8 mouse cellular contexts compared by ENCODE assay signal in the genomic region with DNA sequence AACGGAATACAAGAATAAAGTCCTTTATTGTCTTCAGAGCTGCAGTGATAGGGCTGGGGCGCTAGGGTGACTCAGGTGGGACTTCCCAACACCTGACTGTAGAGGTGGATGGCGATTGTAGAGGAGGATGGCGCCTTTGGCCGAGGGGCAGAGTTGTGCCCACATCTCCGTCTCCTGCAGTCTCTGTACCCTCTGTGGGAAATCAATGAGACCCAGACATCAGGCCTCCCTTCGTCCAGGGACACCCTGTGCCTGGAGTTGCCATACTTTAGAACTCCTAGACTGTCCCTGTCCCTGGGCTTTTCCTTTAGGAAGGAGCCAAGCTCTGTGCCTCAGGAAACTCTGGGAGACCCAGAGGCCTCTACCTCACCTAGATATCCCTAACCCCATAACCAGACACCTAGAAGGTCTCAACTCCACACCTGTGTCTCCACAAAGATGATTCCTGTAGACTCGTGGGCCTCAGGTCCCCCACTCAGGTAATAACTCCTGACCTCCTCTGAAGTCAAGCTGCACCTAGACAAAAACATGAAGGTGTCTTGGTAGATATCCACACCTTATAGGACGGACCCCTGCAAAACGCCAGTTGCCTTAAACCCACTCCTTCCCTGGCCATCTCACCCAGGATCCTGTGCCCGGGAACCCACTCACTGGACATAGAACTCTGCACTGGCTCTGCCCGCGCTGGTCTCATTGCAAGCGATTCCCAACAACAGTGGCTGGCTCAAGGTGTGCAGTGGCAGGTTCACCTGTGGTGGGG. TPM values are rescaled to one million over a fixed set of nuclear protein-coding genes. Genes with fewer than 3 reads are reported as not detected.
DNase-seq lines count a peak whose midpoint lies in the region; ATAC-seq and TF ChIP-seq lines count a peak whose summit lies in the region.

No protein-coding gene starts in this region.

- in situ Hi-C loops in CH12.LX (cut with MboI; ENCODE audit: low pct_ligation_motif_present, low pct_unique_long_range_greater_than_20kb, low sequenced_read_pairs) = no loop called here

- H3K36me3 ChIP-seq in CH12.LX (replicated peaks in 1 of 2; ENCODE audit: control insufficient read depth in 1 of 2, insufficient read depth in 1 of 2, low read length in 1 of 2) = peaks cover 6 to 15% of the 10 kb centered on the region in 2 experiments
- H3K36me3 ChIP-seq in forebrain, embryonic 13.5 days (ENCODE audit: poor library complexity, severe bottlenecking) = peaks cover 2% of the 10 kb centered on the region
- peaks cover 9% of the 10 kb centered on the region for H3K36me3 ChIP-seq in liver, embryonic 15.5 days (replicated peaks)

- H3K4me3 ChIP-seq in CH12.LX (replicated peaks in 1 of 3; ENCODE audit: low read depth in 2 of 3, low read length in 2 of 3, poor library complexity in 1 of 3) = peak overlapping the region; percentile 6 to 69 (median 23)
- H3K4me3 ChIP-seq in forebrain, embryonic 13.5 days = peak overlapping the region; percentile 53
- H3K4me3 ChIP-seq in liver, embryonic 15.5 days (replicated peaks) = peak overlapping the region; percentile 69

- ATAC-seq in forebrain, embryonic 13.5 days = peak; percentile 3; the same call in 1 of the 2 replicates
- 0 out of 2 replicates have a peak, but pooled peaks have one; percentile 1 for ATAC-seq in liver, embryonic 15.5 days (ENCODE audit: insufficient read depth)
- no peak for ATAC-seq in granulocyte monocyte progenitor cell, adult 5-6 weeks (replicated peaks; ENCODE audit: poor library complexity, severe bottlenecking)

- no peak for TF ChIP-seq RAD21 in CH12.LX (IDR thresholded peaks at IDR 0.05; ENCODE audit: low read depth, low read length)

- peak overlapping the region; percentile 46 for H3K9ac ChIP-seq in CH12.LX (ENCODE audit: insufficient read depth, low read depth)
- peak overlapping the region; percentile 68 for H3K9ac ChIP-seq in forebrain, embryonic 13.5 days
- peak overlapping the region; percentile 57 for H3K9ac ChIP-seq in liver, embryonic 15.5 days

- H3K27me3 ChIP-seq in CH12.LX (replicated peaks) = no peaks in the 10 kb centered on the region
- no peaks in the 10 kb centered on the region for H3K27me3 ChIP-seq in forebrain, embryonic 13.5 days
- H3K27me3 ChIP-seq in liver, embryonic 15.5 days = no peaks in the 10 kb centered on the region

- no peak for TF ChIP-seq CTCF in CH12.LX (conservative IDR thresholded peaks at IDR 0.05 in 1 of 2, IDR thresholded peaks at IDR 0.05 in 1 of 2; ENCODE audit: low read depth in 2 of 2, low read length in 2 of 2)

- DNase-seq in cerebellum, adult 9-11 months = peak; percentile 52
- no peak for DNase-seq in cerebellum, postnatal 4 days (ENCODE audit: low spot score in 2 of 2)
- DNase-seq in CH12.LX (ENCODE audit: extremely low read depth) = no peak
- DNase-seq in natural killer cell, adult 2 months (ENCODE audit: low spot score in 2 of 2) = no peak
- no peak for DNase-seq in left cerebral cortex, adult 18-20 months (ENCODE audit: low spot score in 2 of 2)

- H3K4me2 ChIP-seq in CH12.LX (ENCODE audit: insufficient read depth, low read depth, poor library complexity, severe bottlenecking) = peak overlapping the region; percentile 80
- H3K4me2 ChIP-seq in forebrain, embryonic 13.5 days = peak overlapping the region; percentile 87
- H3K4me2 ChIP-seq in liver, embryonic 15.5 days = peak overlapping the region; percentile 96

- TF ChIP-seq POLR2A in CH12.LX (IDR thresholded peaks at IDR 0.05; ENCODE audit: low read depth, low read length) = no peak

- 61% methylated on average over 14 of the region's 14 CpGs for WGBS in forebrain, embryonic 13.5 days
- 64% methylated on average over 14 of the region's 14 CpGs for WGBS in liver, embryonic 15.5 days (ENCODE audit: insufficient replicate concordance)

- H3K79me2 ChIP-seq in CH12.LX (replicated peaks; ENCODE audit: control insufficient read depth, extremely low read depth, insufficient read depth, poor library complexity, severe bottlenecking) = no peaks in the 10 kb centered on the region

- TF ChIP-seq EP300 in CH12.LX (IDR thresholded peaks at IDR 0.05; ENCODE audit: low read length) = no peak

- H3K4me1 ChIP-seq in CH12.LX (ENCODE audit: control insufficient read depth in 1 of 2, insufficient read depth in 2 of 2) = peaks cover 4 to 47% of the 10 kb centered on the region in 2 experiments
- H3K4me1 ChIP-seq in forebrain, embryonic 13.5 days = peaks cover 54% of the 10 kb centered on the region
- H3K4me1 ChIP-seq in liver, embryonic 15.5 days (replicated peaks) = peaks cover 56% of the 10 kb centered on the region

- H3K9me3 ChIP-seq in CH12.LX (replicated peaks; ENCODE audit: low read length) = no peaks in the 10 kb centered on the region
- no peaks in the 10 kb centered on the region for H3K9me3 ChIP-seq in forebrain, embryonic 13.5 days (replicated peaks)
- H3K9me3 ChIP-seq in liver, embryonic 15.5 days (replicated peaks) = no peaks in the 10 kb centered on the region

- H3K27ac ChIP-seq in CH12.LX (ENCODE audit: insufficient read depth, low read depth) = peak overlapping the region; percentile 9; the same call in 1 of the 2 replicates
- H3K27ac ChIP-seq in forebrain, embryonic 13.5 days = 0 out of 2 replicates have a peak overlapping the region, but pooled peaks have one; percentile 8
- H3K27ac ChIP-seq in liver, embryonic 15.5 days (replicated peaks) = peak overlapping the region; percentile 64

- dilution Hi-C loops in CH12.LX (cut with MboI; ENCODE audit: extremely low pct_ligation_motif_present, extremely low pct_unique_long_range_greater_than_20kb, low sequenced_read_pairs) = no loop called here

TF ChIP-seq in CH12.LX, 34 proteins besides CTCF, POLR2A, EP300 and RAD21 (continues in another document):
- TF ChIP-seq SMC3 (IDR thresholded peaks at IDR 0.05; ENCODE audit: low read depth, low read length) (no peak), MXI1 (IDR thresholded peaks at IDR 0.05; ENCODE audit: low read depth, low read length) (no peak), ETS1 (conservative IDR thresholded peaks at IDR 0.05; ENCODE audit: low read depth, low read length) (no peak), USF2 (conservative IDR thresholded peaks at IDR 0.05; ENCODE audit: low read depth, low read length) (no peak), GABPA (IDR thresholded peaks at IDR 0.05; ENCODE audit: insufficient replicate concordance, low read depth, low read length) (no peak), NRF1 (IDR thresholded peaks at IDR 0.05; ENCODE audit: low read depth, low read length) (no peak), MYC (IDR thresholded peaks at IDR 0.05; ENCODE audit: low read depth, low read length) (no peak), PAX5 (IDR thresholded peaks at IDR 0.05; ENCODE audit: low read length) (no peak), MAX (IDR thresholded peaks at IDR 0.05; ENCODE audit: low read length) (no peak)

RNA-seq across cellular contexts. Expression of a gene that starts 0.8 kb away (rescaled TPM):
- total RNA-seq in CH12.LX (2012; rRNA removed) (9.7 and 11.2 TPM in 2 replicates), CH12.LX (2014; rRNA removed) (6.2 and 7.5 TPM in 2 replicates)
- polyA plus RNA-seq in CH12.LX (2012; ENCODE audit: insufficient read length, low read depth) = 12.7 and 13.9 TPM in 2 replicates
- polyA plus RNA-seq in forebrain, embryonic 13.5 days (2015; fragmentation: Nextera tagmentation; extraction: Ambion mirVana) = 19.1 and 19.8 TPM in 2 replicates
- 10.2 and 10.9 TPM in 2 replicates for polyA plus RNA-seq in liver, embryonic 15.5 days (2015; fragmentation: Nextera tagmentation; extraction: Ambion mirVana)
- total RNA-seq in granulocyte monocyte progenitor cell, adult 5-6 weeks (2014; fragmentation: Nextera tagmentation) = 6.4 and 16.5 TPM in 2 replicates
- total RNA-seq in granulocyte monocyte progenitor cell, adult 5-6 weeks (2017) = 7.9 and 11.8 TPM in 2 replicates
- 10 to 100 TPM; 27.8 to 31.8 TPM for total RNA-seq in left cerebral cortex, adult 18-20 months (2021)

RNA-seq across cellular contexts. Expression of a gene that starts 2.7 kb away (rescaled TPM):
- total RNA-seq in CH12.LX (2012; rRNA removed) = 24.6 and 26.6 TPM in 2 replicates
- 9.0 and 11.2 TPM in 2 replicates for total RNA-seq in CH12.LX (2014; rRNA removed)
- 10.8 and 11.1 TPM in 2 replicates for polyA plus RNA-seq in CH12.LX (2012; ENCODE audit: insufficient read length, low read depth)
- polyA plus RNA-seq in forebrain, embryonic 13.5 days (2015; fragmentation: Nextera tagmentation; extraction: Ambion mirVana) = 19.1 TPM in 2 replicates
- polyA plus RNA-seq in liver, embryonic 15.5 days (2015; fragmentation: Nextera tagmentation; extraction: Ambion mirVana) = 9.5 and 10.4 TPM in 2 replicates
- 8.5 and 14.4 TPM in 2 replicates for total RNA-seq in granulocyte monocyte progenitor cell, adult 5-6 weeks (2014; fragmentation: Nextera tagmentation)
- total RNA-seq in granulocyte monocyte progenitor cell, adult 5-6 weeks (2017) = 3.4 and 14.5 TPM in 2 replicates
- total RNA-seq in left cerebral cortex, adult 18-20 months (2021) = 10 to 100 TPM; 12.2 to 14.2 TPM

RNA-seq across cellular contexts. Expression of a gene that starts 2.7 kb away (rescaled TPM):
- total RNA-seq in CH12.LX (2012; rRNA removed) (4.1 and 4.7 TPM in 2 replicates), CH12.LX (2014; rRNA removed) (2.8 and 3.4 TPM in 2 replicates)
- 2.1 and 3.1 TPM in 2 replicates for polyA plus RNA-seq in CH12.LX (2012; ENCODE audit: insufficient read length, low read depth)
- polyA plus RNA-seq in forebrain, embryonic 13.5 days (2015; fragmentation: Nextera tagmentation; extraction: Ambion mirVana) = 15.2 and 16.9 TPM in 2 replicates
- 1.6 and 2.3 TPM in 2 replicates for polyA plus RNA-seq in liver, embryonic 15.5 days (2015; fragmentation: Nextera tagmentation; extraction: Ambion mirVana)
- total RNA-seq in granulocyte monocyte progenitor cell, adult 5-6 weeks (2014; fragmentation: Nextera tagmentation) = 3.0 TPM in 1 of 2 replicates, not detected in the other
- 0.21 and 0.60 TPM in 2 replicates for total RNA-seq in granulocyte monocyte progenitor cell, adult 5-6 weeks (2017)
- 10 to 100 TPM; 19.6 to 24.6 TPM for total RNA-seq in left cerebral cortex, adult 18-20 months (2021)

RNA-seq across cellular contexts. Expression of a gene that starts 5.7 kb away (rescaled TPM):
- total RNA-seq in CH12.LX (2012; rRNA removed) (12.9 and 13.2 TPM in 2 replicates), CH12.LX (2014; rRNA removed) (3.2 and 3.5 TPM in 2 replicates)
- polyA plus RNA-seq in CH12.LX (2012; ENCODE audit: insufficient read length, low read depth) = 28.4 and 35.1 TPM in 2 replicates
- 33.4 and 34.6 TPM in 2 replicates for polyA plus RNA-seq in forebrain, embryonic 13.5 days (2015; fragmentation: Nextera tagmentation; extraction: Ambion mirVana)
- polyA plus RNA-seq in liver, embryonic 15.5 days (2015; fragmentation: Nextera tagmentation; extraction: Ambion mirVana) = 15.5 and 15.6 TPM in 2 replicates
- 27.6 and 35.2 TPM in 2 replicates for total RNA-seq in granulocyte monocyte progenitor cell, adult 5-6 weeks (2014; fragmentation: Nextera tagmentation)
- total RNA-seq in granulocyte monocyte progenitor cell, adult 5-6 weeks (2017) = 6.2 and 7.4 TPM in 2 replicates
- total RNA-seq in left cerebral cortex, adult 18-20 months (2021) = 10 to 100 TPM; 93.3 to 98.7 TPM

RNA-seq across cellular contexts. Expression of a gene that starts 12.9 kb away (rescaled TPM):
- total RNA-seq in CH12.LX (2012; rRNA removed) (44.6 and 50.4 TPM in 2 replicates), CH12.LX (2014; rRNA removed) (17.6 and 20.7 TPM in 2 replicates)
- 87.0 and 97.7 TPM in 2 replicates for polyA plus RNA-seq in CH12.LX (2012; ENCODE audit: insufficient read length, low read depth)
- polyA plus RNA-seq in forebrain, embryonic 13.5 days (2015; fragmentation: Nextera tagmentation; extraction: Ambion mirVana) = 86.9 and 97.9 TPM in 2 replicates
- polyA plus RNA-seq in liver, embryonic 15.5 days (2015; fragmentation: Nextera tagmentation; extraction: Ambion mirVana) = 88.3 and 101 TPM in 2 replicates
- 98.9 and 160 TPM in 2 replicates for total RNA-seq in granulocyte monocyte progenitor cell, adult 5-6 weeks (2014; fragmentation: Nextera tagmentation)
- 173 and 197 TPM in 2 replicates for total RNA-seq in granulocyte monocyte progenitor cell, adult 5-6 weeks (2017)
- 100 to 1,000 TPM; 106 to 115 TPM for total RNA-seq in left cerebral cortex, adult 18-20 months (2021)

Comparison
In these comparisons a context has a peak if more than half of its experiments do, and no peak if none do; other contexts are left out.
1. H3K27ac ChIP-seq: peak in every context shown above with its lines; median percentile 64 in liver, embryonic 15.5 days; 9 in CH12.LX; 8 in forebrain, embryonic 13.5 days.